In the genomic region with DNA sequence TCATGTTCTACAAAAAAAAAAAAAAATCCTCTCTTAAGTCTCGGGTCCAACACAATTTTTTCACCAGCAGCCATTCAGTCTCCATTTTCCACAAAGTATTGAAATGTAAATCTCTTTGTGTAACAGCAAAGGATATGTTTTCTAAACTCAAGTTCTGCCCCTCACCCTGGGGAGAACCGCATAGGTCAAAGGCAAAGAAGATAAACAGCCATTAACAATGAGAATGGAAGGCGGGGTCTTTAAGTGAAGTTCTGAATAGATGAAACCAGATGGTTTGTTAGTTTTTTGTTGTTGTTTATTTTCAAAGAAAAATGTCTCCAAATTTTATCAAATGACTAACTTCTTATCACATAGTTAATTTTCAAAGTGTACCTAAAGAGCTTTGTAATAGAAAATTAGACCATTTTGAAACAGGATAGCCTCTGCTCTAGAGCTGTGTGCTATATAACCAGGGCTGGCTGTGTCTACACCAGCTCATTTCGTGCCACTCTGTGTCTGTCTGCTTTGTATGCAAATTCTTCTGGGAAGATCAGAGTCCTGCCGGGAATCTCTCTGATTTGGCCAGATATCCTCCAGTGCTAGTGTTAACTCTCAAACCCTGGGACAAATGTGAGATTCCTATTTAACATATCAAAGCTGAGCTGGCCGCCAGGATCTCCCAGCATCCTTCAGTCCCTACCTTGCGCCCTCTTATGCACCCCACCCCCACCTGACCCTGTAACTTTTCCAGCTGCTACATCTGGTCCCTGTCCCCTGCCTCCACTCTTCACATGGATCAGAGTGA, we compare ENCODE assay signal across 23 mouse cellular contexts.
DNase-seq lines count a peak whose midpoint lies in the region; ATAC-seq lines count a peak whose summit lies in the region.
"Had no signal": no experiment of that assay in that cellular context is flagged by ENCODE, and none has a peak within 500 bp of the region (broad histone marks: within the 10 kb centered on the region; RNA-seq: fewer than 3 reads in every experiment).

No protein-coding gene starts in this region.

- no peak overlapping the region for H3K4me3 ChIP-seq in hindbrain, embryonic 11.5 days (ENCODE audit: low read depth, low read length)
- H3K4me3 ChIP-seq in hindbrain, embryonic 16.5 days (ENCODE audit: low read length), result no peak overlapping the region
- no peak overlapping the region for H3K4me3 ChIP-seq in midbrain, embryonic 12.5 days
- H3K4me3 ChIP-seq: forebrain, embryonic 10.5 days; megakaryocyte, embryonic 14.5 days; myocyte had no signal

- H3K27ac ChIP-seq in hindbrain, embryonic 11.5 days (ENCODE audit: low read depth, low read length), result peak overlapping the region; percentile 45; the same call in 1 of the 2 replicates
- H3K27ac ChIP-seq in hindbrain, embryonic 16.5 days (ENCODE audit: low read depth, low read length), result no peak overlapping the region
- 0 out of 2 replicates have a peak overlapping the region, but pooled peaks have one; percentile 20 for H3K27ac ChIP-seq in midbrain, embryonic 12.5 days (replicated peaks)
- H3K27ac ChIP-seq: forebrain, embryonic 10.5 days; kidney, postnatal 0 days had no signal

- peak; percentile 27 for DNase-seq in embryo, embryonic 11 days
- DNase-seq in embryo, embryonic 9.5 days (ENCODE audit: extremely low spot score), result no peak
- peak; percentile 33 for DNase-seq in hindbrain, embryonic 11.5 days (ENCODE audit: low spot score)
- peak; percentile 96 for DNase-seq in ES-CJ7 (ENCODE audit: low read depth, low spot score)
- no peak for DNase-seq in gastrocnemius, adult 8-10 months (ENCODE audit: low spot score in 2 of 2)
- no peak for DNase-seq in adrenal gland, postnatal 10 days
- DNase-seq: adrenal gland, adult 8-10 months; cerebellum, adult 11 months; cerebellum, postnatal 10 days; gastrocnemius, postnatal 14 days; kidney, adult 11 months; left cerebral cortex, postnatal 4 days; liver, postnatal 0 days; right cerebral cortex, postnatal 14 days; spleen, adult 18-20 months; thymus, postnatal 36 days had no signal

- H3K4me1 ChIP-seq in hindbrain, embryonic 11.5 days (replicated peaks; ENCODE audit: control insufficient read depth, insufficient read depth, low read length), result peaks cover 4% of the 10 kb centered on the region; the same call in 1 of the 2 replicates
- no peaks in the 10 kb centered on the region for H3K4me1 ChIP-seq in hindbrain, embryonic 16.5 days (ENCODE audit: control insufficient read depth, insufficient read depth, low read depth, low read length)
- H3K4me1 ChIP-seq in midbrain, embryonic 12.5 days, result peaks cover 9% of the 10 kb centered on the region

- ATAC-seq in hindbrain, embryonic 11.5 days (ENCODE audit: low FRiP score), result peak; percentile 80
- no peak for ATAC-seq in hindbrain, embryonic 16.5 days
- ATAC-seq in midbrain, embryonic 12.5 days (ENCODE audit: low FRiP score, low read depth), result peak; percentile 72
- ATAC-seq: CD4-positive, CD25-positive, alpha-beta regulatory T cell, adult 4 months had no signal

- H3K4me2 ChIP-seq in hindbrain, embryonic 11.5 days (replicated peaks; ENCODE audit: low read depth, low read length), result no peak overlapping the region
- no peak overlapping the region for H3K4me2 ChIP-seq in hindbrain, embryonic 16.5 days (ENCODE audit: low read length)
- no peak overlapping the region for H3K4me2 ChIP-seq in midbrain, embryonic 12.5 days (replicated peaks)

- no peaks in the 10 kb centered on the region for H3K36me3 ChIP-seq in hindbrain, embryonic 11.5 days (ENCODE audit: control insufficient read depth, insufficient read depth, low read length)
- no peaks in the 10 kb centered on the region for H3K36me3 ChIP-seq in hindbrain, embryonic 16.5 days (ENCODE audit: control insufficient read depth, insufficient read depth, low read length)
- no peaks in the 10 kb centered on the region for H3K36me3 ChIP-seq in midbrain, embryonic 12.5 days
- H3K36me3 ChIP-seq: forebrain, embryonic 10.5 days had no signal

- H3K9ac ChIP-seq in hindbrain, embryonic 11.5 days (ENCODE audit: low read depth, low read length), result 0 out of 2 replicates have a peak overlapping the region, but pooled peaks have one; percentile 4
- no peak overlapping the region for H3K9ac ChIP-seq in hindbrain, embryonic 16.5 days (ENCODE audit: low read depth, low read length)
- no peak overlapping the region for H3K9ac ChIP-seq in midbrain, embryonic 12.5 days (replicated peaks)
- H3K9ac ChIP-seq: liver, postnatal 0 days had no signal

- H3K9me3 ChIP-seq in hindbrain, embryonic 11.5 days (ENCODE audit: control insufficient read depth, low read length), result no peaks in the 10 kb centered on the region
- no peaks in the 10 kb centered on the region for H3K9me3 ChIP-seq in hindbrain, embryonic 16.5 days (ENCODE audit: control insufficient read depth, low read length)
- H3K9me3 ChIP-seq in midbrain, embryonic 12.5 days, result no peaks in the 10 kb centered on the region
- H3K9me3 ChIP-seq: forebrain, embryonic 10.5 days had no signal

- 19% methylated on average over 7 of the region's 7 CpGs for WGBS in hindbrain, embryonic 11.5 days
- 21% methylated on average over 7 of the region's 7 CpGs for WGBS in hindbrain, embryonic 16.5 days
- WGBS in midbrain, embryonic 12.5 days, result 20% methylated on average over 7 of the region's 7 CpGs

- H3K27me3 ChIP-seq in hindbrain, embryonic 11.5 days (ENCODE audit: control insufficient read depth, insufficient read depth, low read length), result no peaks in the 10 kb centered on the region
- no peaks in the 10 kb centered on the region for H3K27me3 ChIP-seq in hindbrain, embryonic 16.5 days (replicated peaks; ENCODE audit: control insufficient read depth, insufficient read depth, low read length)
- no peaks in the 10 kb centered on the region for H3K27me3 ChIP-seq in midbrain, embryonic 12.5 days
- H3K27me3 ChIP-seq: megakaryocyte, embryonic 14.5 days had no signal

Comparison
In these comparisons a context has a peak if more than half of its experiments do, and no peak if none do; other contexts are left out.
1. DNase-seq: peak in embryo, embryonic 11 days (single experiment), hindbrain, embryonic 11.5 days (single experiment) and ES-CJ7 (single experiment); none in embryo, embryonic 9.5 days (single experiment), gastrocnemius, adult 8-10 months (0 of 2) and adrenal gland, postnatal 10 days (single experiment).